Mouse (Mus musculus) heart, embryonic 12.5 days (tissue): ENCODE measurements around the gene Gimap3. TPM values are rescaled to one million over a fixed set of nuclear protein-coding genes. Genes with fewer than 3 reads are reported as not detected.

ENCODE experiments used
- ATAC-seq: fragments of 200-750 bp; cut with Nextera tagmentation; 2 replicates; pipeline ENCODE4 v1.8.0; 2017; ENCODE audit warnings: moderate TSS enrichment, moderate library complexity; ENCODE audit not compliant: insufficient number of reproducible peaks, low FRiP score
- H3K27ac ChIP-seq: fragments of 300-500 bp; sonication (generic); 2 replicates; pipeline ENCODE4 v1.5.1; 2016; ENCODE audit warnings: mild to moderate bottlenecking, moderate library complexity; ENCODE audit not compliant: poor library complexity, severe bottlenecking
- H3K27me3 ChIP-seq: fragments of 300-500 bp; sonication (generic); replicated peaks from 2 replicates; pipeline ENCODE4 v1.6.1; 2016; ENCODE audit warnings: mild to moderate bottlenecking, moderate library complexity
- H3K36me3 ChIP-seq: fragments of 300-500 bp; sonication (generic); 2 replicates; pipeline ENCODE4 v1.6.1; 2016; ENCODE audit warnings: mild to moderate bottlenecking, moderate library complexity
- H3K4me1 ChIP-seq: fragments of 300-500 bp; sonication (generic); replicated peaks from 2 replicates; pipeline ENCODE4 v1.6.1; 2016; ENCODE audit warnings: mild to moderate bottlenecking
- H3K4me2 ChIP-seq: fragments of 300-500 bp; sonication (generic); 2 replicates; pipeline ENCODE4 v1.6.1; 2016; ENCODE audit warnings: mild to moderate bottlenecking, moderate library complexity
- H3K4me3 ChIP-seq: fragments of 300-500 bp; sonication (generic); 2 replicates; pipeline ENCODE4 v1.5.1; 2016; ENCODE audit warnings: mild to moderate bottlenecking
- H3K9ac ChIP-seq: fragments of 300-500 bp; sonication (generic); 2 replicates; pipeline ENCODE4 v1.6.1; 2016; ENCODE audit warnings: mild to moderate bottlenecking, moderate library complexity
- H3K9me3 ChIP-seq: fragments of 300-500 bp; sonication (generic); replicated peaks from 2 replicates; pipeline ENCODE4 v1.6.1; 2016; ENCODE audit warnings: mild to moderate bottlenecking, moderate library complexity
- WGBS: fragments of 180-500 bp; shearing (Covaris S2); methylation state at CpG from one replicate; pipeline ENCODE4 v1.1.7; 2016; 5-methylcytosine and 5-hydroxymethylcytosine counted together
- polyA plus RNA-seq: library from polyadenylated mRNA; unstranded; fragments of >200 nt; fragmentation: Nextera tagmentation; extraction: Ambion mirVana; gene quantifications from 2 replicates; pipeline ENCODE4 v1.2.1, GENCODE M21; 2016

Gene Gimap3
- not detected in 2 replicates for polyA plus RNA-seq

- H3K9me3 ChIP-seq: no peaks in the 10 kb centered on the region
- no peaks in the 10 kb centered on the region for H3K36me3 ChIP-seq
- H3K27ac ChIP-seq: no peak within 1 kb of the TSS
- H3K4me2 ChIP-seq: no peak within 1 kb of the TSS
- ATAC-seq: no peak
- no peak within 1 kb of the TSS for H3K4me3 ChIP-seq
- no peaks in the 10 kb centered on the region for H3K4me1 ChIP-seq
- no peak within 1 kb of the TSS for H3K9ac ChIP-seq
- no peaks in the 10 kb centered on the region for H3K27me3 ChIP-seq
- 81% methylated on average over 3 of the region's 3 CpGs for WGBS
Measured at GRCm38 (mm10) chr6:48770696-48771095, at the start of gene Gimap3. TSS of gene Gimap3 (minus strand) at chr6:48770851.

GRCm38 (mm10) chr6:48817815-48818214 lies 47.2 kb upstream of the Gimap3 start:
- no peak overlapping the region for H3K4me3 ChIP-seq
- H3K27me3 ChIP-seq: no peaks in the 10 kb centered on the region
- no peaks in the 10 kb centered on the region for H3K4me1 ChIP-seq
- H3K4me2 ChIP-seq: no peak overlapping the region
- peaks cover 5% of the 10 kb centered on the region; the same call in 1 of the 2 replicates for H3K9me3 ChIP-seq
- no peaks in the 10 kb centered on the region for H3K36me3 ChIP-seq
- WGBS: 8% methylated on average over 6 of the region's 6 CpGs
- H3K9ac ChIP-seq: no peak overlapping the region
- no peak overlapping the region for H3K27ac ChIP-seq
- ATAC-seq: no peak

- H3K4me2 ChIP-seq: no peak overlapping the region
- H3K4me3 ChIP-seq: no peak overlapping the region
- no peak for ATAC-seq
Measured at GRCm38 (mm10) chr6:48815013-48815412, 44.4 kb upstream of the Gimap3 start.

GRCm38 (mm10) chr6:48809494-48810219 lies 39.0 kb upstream of the Gimap3 start:
- no peaks in the 10 kb centered on the region for H3K27me3 ChIP-seq
- no peaks in the 10 kb centered on the region for H3K4me1 ChIP-seq
- ATAC-seq: no peak
- 0 out of 2 replicates have a peak, but pooled peaks cover 4% of the 10 kb centered on the region for H3K9me3 ChIP-seq
- no peak overlapping the region for H3K27ac ChIP-seq
- no peak overlapping the region for H3K9ac ChIP-seq
- H3K4me3 ChIP-seq: no peak overlapping the region
- no peak overlapping the region for H3K4me2 ChIP-seq
- WGBS: 62% methylated on average over 3 of the region's 3 CpGs
- no peaks in the 10 kb centered on the region for H3K36me3 ChIP-seq

More at GRCm38 (mm10) chr6:48815013-48815412, 44.4 kb upstream of the Gimap3 start:
- Histone ChIP-seq H3K36me3 (no peaks in the 10 kb centered on the region), H3K9ac (no peak overlapping the region), H3K27ac (no peak overlapping the region), H3K4me1 (no peaks in the 10 kb centered on the region), H3K9me3 (peaks cover 5% of the 10 kb centered on the region; the same call in 1 of the 2 replicates), H3K27me3 (no peaks in the 10 kb centered on the region)

- Histone ChIP-seq H3K27ac (no peak overlapping the region), H3K36me3 (no peaks in the 10 kb centered on the region), H3K4me2 (no peak overlapping the region), H3K4me3 (no peak overlapping the region), H3K9ac (no peak overlapping the region), H3K27me3 (no peaks in the 10 kb centered on the region), H3K4me1 (no peaks in the 10 kb centered on the region), H3K9me3 (0 out of 2 replicates have a peak, but pooled peaks cover 4% of the 10 kb centered on the region)
- 87% methylated on average over 3 of the region's 3 CpGs for WGBS
- ATAC-seq: no peak
Measured at GRCm38 (mm10) chr6:48806746-48807145, 36.1 kb upstream of the Gimap3 start.

GRCm38 (mm10) chr6:48804346-48804745 lies 33.7 kb upstream of the Gimap3 start:
- no peak for ATAC-seq
- 85% methylated on average over 5 of the region's 5 CpGs for WGBS

GRCm38 (mm10) chr6:48803406-48804051 lies 32.9 kb upstream of the Gimap3 start:
- Histone ChIP-seq H3K27ac (no peak overlapping the region), H3K27me3 (no peaks in the 10 kb centered on the region), H3K4me2 (no peak overlapping the region), H3K4me3 (no peak overlapping the region), H3K9ac (no peak overlapping the region), H3K9me3 (0 out of 2 replicates have a peak, but pooled peaks cover 4% of the 10 kb centered on the region), H3K36me3 (no peaks in the 10 kb centered on the region), H3K4me1 (no peaks in the 10 kb centered on the region)
- no peak for ATAC-seq

More at GRCm38 (mm10) chr6:48804346-48804745, 33.7 kb upstream of the Gimap3 start:
- Histone ChIP-seq H3K9ac (no peak overlapping the region), H3K36me3 (no peaks in the 10 kb centered on the region), H3K27ac (no peak overlapping the region), H3K4me3 (no peak overlapping the region), H3K4me1 (no peaks in the 10 kb centered on the region), H3K4me2 (no peak overlapping the region), H3K27me3 (no peaks in the 10 kb centered on the region), H3K9me3 (0 out of 2 replicates have a peak, but pooled peaks cover 4% of the 10 kb centered on the region)

- WGBS: 71% methylated on average over 1 of the region's 1 CpGs
- no peak overlapping the region for H3K4me2 ChIP-seq
- H3K4me1 ChIP-seq: no peaks in the 10 kb centered on the region
- no peaks in the 10 kb centered on the region for H3K36me3 ChIP-seq
- no peaks in the 10 kb centered on the region for H3K27me3 ChIP-seq
- 0 out of 2 replicates have a peak, but pooled peaks cover 4% of the 10 kb centered on the region for H3K9me3 ChIP-seq
- ATAC-seq: no peak
- no peak overlapping the region for H3K9ac ChIP-seq
- H3K27ac ChIP-seq: no peak overlapping the region
- H3K4me3 ChIP-seq: no peak overlapping the region
Measured at GRCm38 (mm10) chr6:48801897-48802296, 31.2 kb upstream of the Gimap3 start.

GRCm38 (mm10) chr6:48787867-48788266 lies 17.2 kb upstream of the Gimap3 start:
- Histone ChIP-seq H3K4me3 (no peak overlapping the region), H3K36me3 (no peaks in the 10 kb centered on the region), H3K4me2 (no peak overlapping the region), H3K4me1 (no peaks in the 10 kb centered on the region), H3K9me3 (no peaks in the 10 kb centered on the region), H3K27ac (no peak overlapping the region), H3K27me3 (no peaks in the 10 kb centered on the region), H3K9ac (no peak overlapping the region)
- no peak for ATAC-seq
- 71% methylated on average over 2 of the region's 2 CpGs for WGBS

GRCm38 (mm10) chr6:48785601-48786000 lies 14.9 kb upstream of the Gimap3 start:
- H3K9me3 ChIP-seq: no peaks in the 10 kb centered on the region
- H3K4me2 ChIP-seq: no peak overlapping the region
- no peaks in the 10 kb centered on the region for H3K4me1 ChIP-seq
- ATAC-seq: no peak
- H3K36me3 ChIP-seq: no peaks in the 10 kb centered on the region
- no peak overlapping the region for H3K4me3 ChIP-seq
- H3K27me3 ChIP-seq: no peaks in the 10 kb centered on the region
- no peak overlapping the region for H3K9ac ChIP-seq
- no peak overlapping the region for H3K27ac ChIP-seq
- 74% methylated on average over 2 of the region's 2 CpGs for WGBS

GRCm38 (mm10) chr6:48785189-48785588 lies 14.5 kb upstream of the Gimap3 start:
- Histone ChIP-seq H3K9me3 (no peaks in the 10 kb centered on the region), H3K9ac (no peak overlapping the region), H3K27ac (no peak overlapping the region), H3K4me2 (no peak overlapping the region), H3K36me3 (no peaks in the 10 kb centered on the region), H3K27me3 (no peaks in the 10 kb centered on the region), H3K4me1 (no peaks in the 10 kb centered on the region), H3K4me3 (no peak overlapping the region)
- no peak for ATAC-seq
- WGBS: 74% methylated on average over 1 of the region's 1 CpGs
